Mouse (Mus musculus): ENCODE data around the gene Cd9.

- TF ChIP-seq CTCF (conservative IDR thresholded peaks at IDR 0.05; ENCODE audit: insufficient read depth, insufficient read length, low read depth, low read length) (no peak), POLR2A (IDR thresholded peaks at IDR 0.05; ENCODE audit: low read depth, low read length) (no peak)
Measured at GRCm38 (mm10) chr6:125483515-125484312, 10.9 kb downstream of the Cd9 start.
